Mouse (Mus musculus): Measurements from ENCODE around the gene Gm9376. TPM values are rescaled to one million over a fixed set of nuclear protein-coding genes. Genes with fewer than 3 reads are reported as not detected.

The Gm9376 gene
- polyA plus RNA-seq (2014; fragmentation: Illumina TruSeq; extraction: RNeasy Lipid Tissue Mini Kit (QIAGEN cat#74804); ENCODE audit: insufficient read depth, low read depth, low replicate concordance): not detected

DNA sequence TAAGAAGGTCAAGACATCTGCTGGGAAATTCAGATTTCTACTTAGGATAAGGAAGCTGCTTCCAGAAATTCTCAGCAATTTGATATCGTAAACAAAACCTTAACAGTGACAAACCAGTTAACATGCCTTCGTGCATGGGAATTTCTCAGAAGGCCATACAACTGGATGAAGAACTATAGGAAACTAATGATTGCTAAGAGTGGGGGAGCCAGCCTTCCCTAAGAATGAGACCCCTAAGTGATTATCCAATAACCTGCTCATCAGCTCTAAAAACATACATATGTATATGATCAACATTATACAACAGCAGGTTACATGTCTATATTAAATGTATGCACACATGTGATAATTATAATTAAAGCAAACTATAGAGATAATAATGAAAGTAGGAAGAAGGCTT lies at the start of gene Gm9376:
Gene Gm9376, plus strand, starts transcription at position 301 of the 400 bp plus-strand sequence.

DNA sequence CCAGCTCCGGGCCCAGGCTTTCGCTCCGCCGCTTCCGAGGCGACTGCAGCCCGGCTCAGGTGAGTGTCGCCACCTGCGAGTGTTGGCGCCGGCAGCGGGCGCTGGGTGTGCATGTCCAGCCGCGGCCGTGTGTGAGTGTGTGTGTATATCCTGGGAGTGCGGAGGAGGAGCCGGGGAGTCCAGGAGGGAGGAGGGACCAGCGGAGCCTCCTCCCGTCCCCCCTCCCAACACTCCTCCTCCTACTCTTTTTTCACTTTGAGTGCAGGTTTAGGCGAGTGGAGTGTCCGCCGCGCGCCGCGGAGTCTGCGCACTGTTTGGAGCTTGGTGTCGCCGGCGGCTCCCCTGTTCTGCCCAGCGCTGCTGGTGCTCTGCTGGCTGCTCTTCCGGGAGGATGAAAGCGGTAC lies 29.9 kb upstream of the Gm9376 start, which contains the start of gene Sox21:
Gene Sox21, minus strand, starts transcription at position 145 of the 404 bp plus-strand sequence.

Other genes with a start within 250 kb of the Gm9376 start
- gene Dct, start 214.7 kb upstream of the Gm9376 start, polyA plus RNA-seq (2014; fragmentation: Illumina TruSeq; extraction: RNeasy Lipid Tissue Mini Kit (QIAGEN cat#74804); ENCODE audit: insufficient read depth, low read depth, low replicate concordance): not detected
- gene Tgds, start 134.2 kb upstream of the Gm9376 start, polyA plus RNA-seq (2014; fragmentation: Illumina TruSeq; extraction: RNeasy Lipid Tissue Mini Kit (QIAGEN cat#74804); ENCODE audit: insufficient read depth, low read depth, low replicate concordance): 13.8 TPM
- 17.2 TPM for gene Gpr180, start 129.8 kb upstream of the Gm9376 start, polyA plus RNA-seq (2014; fragmentation: Illumina TruSeq; extraction: RNeasy Lipid Tissue Mini Kit (QIAGEN cat#74804); ENCODE audit: insufficient read depth, low read depth, low replicate concordance)
- gene Sox21, start 29.9 kb upstream of the Gm9376 start, polyA plus RNA-seq (2014; fragmentation: Illumina TruSeq; extraction: RNeasy Lipid Tissue Mini Kit (QIAGEN cat#74804); ENCODE audit: insufficient read depth, low read depth, low replicate concordance): 0.40 TPM

All from lung, adult 10 weeks (tissue).